Mouse (Mus musculus): ENCODE results near the gene Pcca. TPM values are rescaled to one million over a fixed set of nuclear protein-coding genes. Genes with fewer than 3 reads are reported as not detected.
A peak's percentile ranks its signal among the peaks of the same experiment; 100 is the strongest.
"Not testable (repeated sequence)": the region's sequence is repeated elsewhere in the genome, so short reads cannot be mapped to it uniquely, and the experiment has no call there.

Gene Pcca
- polyA plus RNA-seq, 1 experiment from 2014 or later = 27.7 TPM

- H3K4me2 ChIP-seq (ENCODE audit: low read depth, low read length); H3K27ac ChIP-seq (ENCODE audit: low read depth, low read length); ATAC-seq (ENCODE audit: low read depth); H3K9ac ChIP-seq (replicated peaks; ENCODE audit: low read depth, low read length); H3K9me3 ChIP-seq (ENCODE audit: control insufficient read depth, low read length); H3K36me3 ChIP-seq (ENCODE audit: control insufficient read depth, insufficient read depth, low read length); H3K27me3 ChIP-seq (ENCODE audit: control insufficient read depth, insufficient read depth, low read length); H3K4me3 ChIP-seq (ENCODE audit: low read depth, low read length); H3K4me1 ChIP-seq (ENCODE audit: control insufficient read depth, insufficient read depth, low read length): not testable (repeated sequence)
- 90% methylated on average over 2 of the region's 2 CpGs for WGBS
These were observed 50.0 kb downstream of the Pcca start for GRCm38 (mm10) chr14:122584087-122584486.

- Histone ChIP-seq H3K4me3 (ENCODE audit: low read depth, low read length) (no peak overlapping the region), H3K27me3 (ENCODE audit: control insufficient read depth, insufficient read depth, low read length) (no peaks in the 10 kb centered on the region), H3K9ac (replicated peaks; ENCODE audit: low read depth, low read length) (no peak overlapping the region), H3K4me1 (ENCODE audit: control insufficient read depth, insufficient read depth, low read length) (no peaks in the 10 kb centered on the region), H3K27ac (ENCODE audit: low read depth, low read length) (no peak overlapping the region), H3K36me3 (ENCODE audit: control insufficient read depth, insufficient read depth, low read length) (no peaks in the 10 kb centered on the region), H3K4me2 (ENCODE audit: low read depth, low read length) (no peak overlapping the region), H3K9me3 (ENCODE audit: control insufficient read depth, low read length) (no peaks in the 10 kb centered on the region)
- ATAC-seq (ENCODE audit: low read depth) = no peak
- WGBS = 90% methylated on average over 4 of the region's 4 CpGs
These were observed 52.8 kb downstream of the Pcca start for GRCm38 (mm10) chr14:122586942-122587341.

- WGBS = 93% methylated on average over 5 of the region's 5 CpGs
- Histone ChIP-seq H3K4me1 (ENCODE audit: control insufficient read depth, insufficient read depth, low read length) (no peaks in the 10 kb centered on the region), H3K9ac (replicated peaks; ENCODE audit: low read depth, low read length) (no peak overlapping the region), H3K36me3 (ENCODE audit: control insufficient read depth, insufficient read depth, low read length) (no peaks in the 10 kb centered on the region), H3K27me3 (ENCODE audit: control insufficient read depth, insufficient read depth, low read length) (no peaks in the 10 kb centered on the region), H3K4me3 (ENCODE audit: low read depth, low read length) (no peak overlapping the region), H3K9me3 (ENCODE audit: control insufficient read depth, low read length) (no peaks in the 10 kb centered on the region), H3K4me2 (ENCODE audit: low read depth, low read length) (no peak overlapping the region), H3K27ac (ENCODE audit: low read depth, low read length) (no peak overlapping the region)
- no peak for ATAC-seq (ENCODE audit: low read depth)
These were observed 63.4 kb downstream of the Pcca start for GRCm38 (mm10) chr14:122597534-122597933.

- Histone ChIP-seq H3K9ac (replicated peaks; ENCODE audit: low read depth, low read length) (no peak overlapping the region), H3K27me3 (ENCODE audit: control insufficient read depth, insufficient read depth, low read length) (no peaks in the 10 kb centered on the region), H3K4me1 (ENCODE audit: control insufficient read depth, insufficient read depth, low read length) (no peaks in the 10 kb centered on the region), H3K4me3 (ENCODE audit: low read depth, low read length) (no peak overlapping the region), H3K4me2 (ENCODE audit: low read depth, low read length) (no peak overlapping the region), H3K36me3 (ENCODE audit: control insufficient read depth, insufficient read depth, low read length) (no peaks in the 10 kb centered on the region), H3K27ac (ENCODE audit: low read depth, low read length) (no peak overlapping the region), H3K9me3 (ENCODE audit: control insufficient read depth, low read length) (no peaks in the 10 kb centered on the region)
- WGBS = 93% methylated on average over 2 of the region's 2 CpGs
- no peak for ATAC-seq (ENCODE audit: low read depth)
These were observed 64.7 kb downstream of the Pcca start for GRCm38 (mm10) chr14:122598802-122599201.

- H3K27ac ChIP-seq (ENCODE audit: low read depth, low read length) = no peak overlapping the region
- no peak overlapping the region for H3K9ac ChIP-seq (replicated peaks; ENCODE audit: low read depth, low read length)
- WGBS = 75% methylated on average over 9 of the region's 9 CpGs
- H3K36me3 ChIP-seq (ENCODE audit: control insufficient read depth, insufficient read depth, low read length) = no peaks in the 10 kb centered on the region
- H3K9me3 ChIP-seq (ENCODE audit: control insufficient read depth, low read length) = no peaks in the 10 kb centered on the region
- no peaks in the 10 kb centered on the region for H3K4me1 ChIP-seq (ENCODE audit: control insufficient read depth, insufficient read depth, low read length)
- no peaks in the 10 kb centered on the region for H3K27me3 ChIP-seq (ENCODE audit: control insufficient read depth, insufficient read depth, low read length)
- no peak for ATAC-seq (ENCODE audit: low read depth)
- H3K4me3 ChIP-seq (ENCODE audit: low read depth, low read length) = no peak overlapping the region
- H3K4me2 ChIP-seq (ENCODE audit: low read depth, low read length) = no peak overlapping the region
These were observed 65.7 kb downstream of the Pcca start for GRCm38 (mm10) chr14:122599839-122600238.

GRCm38 (mm10) chr14:122602701-122603100 lies 68.6 kb downstream of the Pcca start:
- no peaks in the 10 kb centered on the region for H3K27me3 ChIP-seq (ENCODE audit: control insufficient read depth, insufficient read depth, low read length)
- no peak overlapping the region for H3K4me3 ChIP-seq (ENCODE audit: low read depth, low read length)
- no peaks in the 10 kb centered on the region for H3K9me3 ChIP-seq (ENCODE audit: control insufficient read depth, low read length)
- ATAC-seq (ENCODE audit: low read depth) = no peak
- H3K9ac ChIP-seq (replicated peaks; ENCODE audit: low read depth, low read length) = no peak overlapping the region
- WGBS = 88% methylated on average over 2 of the region's 2 CpGs
- H3K4me1 ChIP-seq (ENCODE audit: control insufficient read depth, insufficient read depth, low read length) = no peaks in the 10 kb centered on the region
- no peaks in the 10 kb centered on the region for H3K36me3 ChIP-seq (ENCODE audit: control insufficient read depth, insufficient read depth, low read length)
- no peak overlapping the region for H3K4me2 ChIP-seq (ENCODE audit: low read depth, low read length)
- H3K27ac ChIP-seq (ENCODE audit: low read depth, low read length) = no peak overlapping the region

- Histone ChIP-seq H3K27me3 (ENCODE audit: control insufficient read depth, insufficient read depth, low read length) (no peaks in the 10 kb centered on the region), H3K4me2 (ENCODE audit: low read depth, low read length) (no peak overlapping the region), H3K27ac (ENCODE audit: low read depth, low read length) (no peak overlapping the region), H3K4me3 (ENCODE audit: low read depth, low read length) (no peak overlapping the region), H3K9me3 (ENCODE audit: control insufficient read depth, low read length) (no peaks in the 10 kb centered on the region), H3K36me3 (ENCODE audit: control insufficient read depth, insufficient read depth, low read length) (no peaks in the 10 kb centered on the region), H3K9ac (replicated peaks; ENCODE audit: low read depth, low read length) (no peak overlapping the region), H3K4me1 (ENCODE audit: control insufficient read depth, insufficient read depth, low read length) (no peaks in the 10 kb centered on the region)
- WGBS = 26% methylated on average over 1 of the region's 1 CpGs
- peak; percentile 75 for ATAC-seq (ENCODE audit: low read depth)
These were observed 72.4 kb downstream of the Pcca start for GRCm38 (mm10) chr14:122606499-122606898.

GRCm38 (mm10) chr14:122607456-122607855 lies 73.3 kb downstream of the Pcca start:
- Histone ChIP-seq H3K9ac (replicated peaks; ENCODE audit: low read depth, low read length) (no peak overlapping the region), H3K9me3 (ENCODE audit: control insufficient read depth, low read length) (no peaks in the 10 kb centered on the region), H3K27me3 (ENCODE audit: control insufficient read depth, insufficient read depth, low read length) (no peaks in the 10 kb centered on the region), H3K4me2 (ENCODE audit: low read depth, low read length) (no peak overlapping the region), H3K27ac (ENCODE audit: low read depth, low read length) (no peak overlapping the region), H3K4me3 (ENCODE audit: low read depth, low read length) (no peak overlapping the region), H3K36me3 (ENCODE audit: control insufficient read depth, insufficient read depth, low read length) (no peaks in the 10 kb centered on the region), H3K4me1 (ENCODE audit: control insufficient read depth, insufficient read depth, low read length) (no peaks in the 10 kb centered on the region)
- no peak for ATAC-seq (ENCODE audit: low read depth)
- 86% methylated on average over 4 of the region's 4 CpGs for WGBS

- H3K4me2 ChIP-seq (ENCODE audit: low read depth, low read length) = no peak overlapping the region
- H3K4me3 ChIP-seq (ENCODE audit: low read depth, low read length) = no peak overlapping the region
- no peak for ATAC-seq (ENCODE audit: low read depth)
- H3K4me1 ChIP-seq (ENCODE audit: control insufficient read depth, insufficient read depth, low read length) = no peaks in the 10 kb centered on the region
- no peaks in the 10 kb centered on the region for H3K27me3 ChIP-seq (ENCODE audit: control insufficient read depth, insufficient read depth, low read length)
- no peaks in the 10 kb centered on the region for H3K36me3 ChIP-seq (ENCODE audit: control insufficient read depth, insufficient read depth, low read length)
- 93% methylated on average over 2 of the region's 2 CpGs for WGBS
- H3K9me3 ChIP-seq (ENCODE audit: control insufficient read depth, low read length) = no peaks in the 10 kb centered on the region
- H3K9ac ChIP-seq (replicated peaks; ENCODE audit: low read depth, low read length) = no peak overlapping the region
- H3K27ac ChIP-seq (ENCODE audit: low read depth, low read length) = no peak overlapping the region
These were observed 74.2 kb downstream of the Pcca start for GRCm38 (mm10) chr14:122608323-122608722.

GRCm38 (mm10) chr14:122611035-122611434 lies 76.9 kb downstream of the Pcca start:
- Histone ChIP-seq H3K4me1 (ENCODE audit: control insufficient read depth, insufficient read depth, low read length) (no peaks in the 10 kb centered on the region), H3K36me3 (ENCODE audit: control insufficient read depth, insufficient read depth, low read length) (no peaks in the 10 kb centered on the region), H3K9ac (replicated peaks; ENCODE audit: low read depth, low read length) (no peak overlapping the region), H3K4me2 (ENCODE audit: low read depth, low read length) (no peak overlapping the region), H3K27me3 (ENCODE audit: control insufficient read depth, insufficient read depth, low read length) (no peaks in the 10 kb centered on the region), H3K9me3 (ENCODE audit: control insufficient read depth, low read length) (no peaks in the 10 kb centered on the region), H3K27ac (ENCODE audit: low read depth, low read length) (no peak overlapping the region), H3K4me3 (ENCODE audit: low read depth, low read length) (no peak overlapping the region)
- 84% methylated on average over 4 of the region's 4 CpGs for WGBS
- ATAC-seq (ENCODE audit: low read depth) = no peak

All from neural tube, embryonic 14.5 days (tissue).